Mouse (Mus musculus): Measurements from ENCODE around the gene Srebf2. TPM values are rescaled to one million over a fixed set of nuclear protein-coding genes. Genes with fewer than 3 reads are reported as not detected.

Gene Srebf2
- polyA plus RNA-seq, 2 experiments = 29.3 to 30.8 TPM

DNA sequence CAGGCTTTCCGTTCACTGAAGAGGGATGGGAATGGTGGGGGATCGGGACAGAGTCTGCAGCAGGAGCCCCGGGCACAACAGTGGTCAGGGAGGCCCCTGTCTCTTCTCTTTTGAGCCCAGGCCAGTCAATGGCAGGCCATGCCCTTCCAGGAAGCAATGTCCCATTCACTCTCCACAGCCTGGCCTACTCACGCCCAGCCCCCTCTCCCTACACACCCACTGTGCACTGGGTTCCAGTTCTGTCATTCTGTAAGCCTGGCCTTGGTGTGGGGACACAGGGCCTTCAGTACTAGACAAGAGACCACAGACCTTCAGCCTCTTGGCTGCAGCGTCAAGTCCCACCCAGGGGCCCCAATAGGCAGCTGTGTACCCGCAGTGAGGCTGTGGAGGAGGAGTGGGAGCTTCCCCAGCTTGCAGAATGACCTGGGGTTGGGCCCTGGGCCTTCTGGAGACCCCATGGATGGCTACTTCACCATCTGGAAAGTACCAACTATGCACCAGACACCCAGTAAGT is 83.2 kb downstream of the Srebf2 start:
- ATAC-seq (ENCODE audit: insufficient read depth) = peak; percentile 73
- H3K4me2 ChIP-seq (ENCODE audit: low read depth) = peak overlapping the region; percentile 69

DNA sequence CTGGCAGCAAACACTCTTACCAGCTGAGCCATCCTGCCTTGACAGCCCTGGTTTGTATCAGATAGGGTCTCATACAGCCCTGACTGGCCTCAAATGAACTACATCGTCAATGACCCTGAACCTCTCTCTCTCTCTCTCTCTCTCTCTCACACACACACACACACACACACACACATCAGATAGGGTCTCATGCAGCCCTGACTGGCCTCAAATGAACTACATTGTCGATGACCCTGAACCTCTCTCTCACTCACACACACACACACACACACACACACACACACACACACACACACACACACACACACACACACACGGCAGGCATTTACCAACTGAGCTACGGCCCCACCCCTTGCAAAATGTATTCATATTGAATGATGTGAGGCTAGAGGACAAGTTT is 84.1 kb downstream of the Srebf2 start:
- H3K27me3 ChIP-seq (ENCODE audit: control insufficient read depth, insufficient read depth, low read length) = no peaks in the 10 kb centered on the region
- no peak overlapping the region for H3K9ac ChIP-seq (replicated peaks)
- TF ChIP-seq CTCF (IDR thresholded peaks at IDR 0.05; ENCODE audit: low read depth) = no peak
- no peak for TF ChIP-seq EP300 (IDR thresholded peaks at IDR 0.05; ENCODE audit: low read depth)
- ATAC-seq (ENCODE audit: insufficient read depth) = no peak
- H3K27ac ChIP-seq = no peak overlapping the region; the same call in 1 of the 2 replicates
- H3K4me1 ChIP-seq (replicated peaks; ENCODE audit: control insufficient read depth in 2 of 2, insufficient read depth in 2 of 2, low read length in 1 of 2) = peaks cover 21 to 23% of the 10 kb centered on the region in 2 experiments
- no peak overlapping the region for H3K4me3 ChIP-seq (ENCODE audit: insufficient read depth in 1 of 2, low read depth in 2 of 2, low read length in 2 of 2)
- no peak overlapping the region for H3K4me2 ChIP-seq (ENCODE audit: low read depth)
- H3K9me3 ChIP-seq (ENCODE audit: control insufficient read depth, low read length) = no peaks in the 10 kb centered on the region
- no peak for DNase-seq (ENCODE audit: low read depth in 3 of 3, low spot score in 3 of 3)
- 75% methylated on average over 4 of the region's 4 CpGs for WGBS (ENCODE audit: insufficient replicate concordance)
- H3K36me3 ChIP-seq (replicated peaks; ENCODE audit: control insufficient read depth, insufficient read depth, low read depth) = no peaks in the 10 kb centered on the region

More for the DNA sequence above, 83.2 kb downstream of the Srebf2 start:
- H3K27me3 ChIP-seq (ENCODE audit: control insufficient read depth, insufficient read depth, low read length) = peaks cover 4% of the 10 kb centered on the region
- WGBS (ENCODE audit: insufficient replicate concordance) = 45% methylated on average over 6 of the region's 6 CpGs
- no peaks in the 10 kb centered on the region for H3K9me3 ChIP-seq (ENCODE audit: control insufficient read depth, low read length)
- H3K27ac ChIP-seq = peak overlapping the region; percentile 90
- no peaks in the 10 kb centered on the region for H3K36me3 ChIP-seq (replicated peaks; ENCODE audit: control insufficient read depth, insufficient read depth, low read depth)
- H3K4me1 ChIP-seq (replicated peaks; ENCODE audit: control insufficient read depth in 2 of 2, insufficient read depth in 2 of 2, low read length in 1 of 2) = peaks cover 21 to 26% of the 10 kb centered on the region in 2 experiments
- TF ChIP-seq CTCF (IDR thresholded peaks at IDR 0.05; ENCODE audit: low read depth) (no peak), EP300 (IDR thresholded peaks at IDR 0.05; ENCODE audit: low read depth) (no peak; the same call in 1 of the 2 replicates)
- H3K4me3 ChIP-seq (ENCODE audit: insufficient read depth in 1 of 2, low read depth in 2 of 2, low read length in 2 of 2) = no peak overlapping the region; a peak in 1 of 4 replicates
- peak in 1 of 3 experiments; percentile 39 for DNase-seq (ENCODE audit: low read depth in 3 of 3, low spot score in 3 of 3)
- peak overlapping the region; percentile 59 for H3K9ac ChIP-seq (replicated peaks)

- H3K27me3 ChIP-seq (ENCODE audit: control insufficient read depth, insufficient read depth, low read length) = no peaks in the 10 kb centered on the region
- no peak overlapping the region for H3K4me3 ChIP-seq (ENCODE audit: insufficient read depth in 1 of 2, low read depth in 2 of 2, low read length in 2 of 2)
- H3K9me3 ChIP-seq (ENCODE audit: control insufficient read depth, low read length) = no peaks in the 10 kb centered on the region
- H3K4me1 ChIP-seq (replicated peaks; ENCODE audit: control insufficient read depth in 2 of 2, insufficient read depth in 2 of 2, low read length in 1 of 2) = peaks cover 21 to 25% of the 10 kb centered on the region in 2 experiments
- no peak overlapping the region for H3K9ac ChIP-seq (replicated peaks)
- TF ChIP-seq EP300 (IDR thresholded peaks at IDR 0.05; ENCODE audit: low read depth) (no peak), CTCF (IDR thresholded peaks at IDR 0.05; ENCODE audit: low read depth) (no peak)
- DNase-seq (ENCODE audit: low read depth in 3 of 3, low spot score in 3 of 3) = no peak
- H3K27ac ChIP-seq = no peak overlapping the region
- no peak overlapping the region for H3K4me2 ChIP-seq (ENCODE audit: low read depth)
- no peaks in the 10 kb centered on the region for H3K36me3 ChIP-seq (replicated peaks; ENCODE audit: control insufficient read depth, insufficient read depth, low read depth)
- 71% methylated on average over 11 of the region's 11 CpGs for WGBS (ENCODE audit: insufficient replicate concordance)
- ATAC-seq (ENCODE audit: insufficient read depth) = no peak
These were observed 84.8 kb downstream of the Srebf2 start for GRCm38 (mm10) chr15:82231591-82232378.

DNA sequence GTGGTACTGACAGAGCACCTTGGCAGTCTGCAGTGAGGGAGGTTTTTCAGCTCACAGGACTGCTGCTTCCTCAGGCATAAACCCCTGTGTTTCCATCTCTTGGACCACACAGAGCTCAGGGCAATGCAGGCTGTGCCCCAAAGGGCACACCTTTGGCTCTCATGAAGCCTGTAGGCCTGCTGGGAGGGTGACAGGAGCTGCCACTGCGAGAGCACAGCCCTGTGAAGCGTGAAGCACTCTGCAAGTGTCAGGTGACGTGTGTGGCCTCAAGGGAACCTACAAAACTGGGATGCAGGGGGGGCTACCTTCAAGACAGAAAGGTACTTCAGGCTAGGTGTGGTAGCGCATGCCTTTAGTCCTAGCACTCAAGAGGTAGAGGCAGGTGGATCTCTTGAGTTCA is 85.7 kb downstream of the Srebf2 start:
- peaks cover 21 to 25% of the 10 kb centered on the region in 2 experiments for H3K4me1 ChIP-seq (replicated peaks; ENCODE audit: control insufficient read depth in 2 of 2, insufficient read depth in 2 of 2, low read length in 1 of 2)
- H3K4me3 ChIP-seq (ENCODE audit: insufficient read depth in 1 of 2, low read depth in 2 of 2, low read length in 2 of 2) = no peak overlapping the region
- H3K9me3 ChIP-seq (ENCODE audit: control insufficient read depth, low read length) = no peaks in the 10 kb centered on the region
- no peaks in the 10 kb centered on the region for H3K27me3 ChIP-seq (ENCODE audit: control insufficient read depth, insufficient read depth, low read length)
- H3K4me2 ChIP-seq (ENCODE audit: low read depth) = no peak overlapping the region
- no peak overlapping the region for H3K27ac ChIP-seq
- WGBS (ENCODE audit: insufficient replicate concordance) = 77% methylated on average over 4 of the region's 4 CpGs
- no peak for ATAC-seq (ENCODE audit: insufficient read depth)
- DNase-seq (ENCODE audit: low read depth in 3 of 3, low spot score in 3 of 3) = no peak
- no peaks in the 10 kb centered on the region for H3K36me3 ChIP-seq (replicated peaks; ENCODE audit: control insufficient read depth, insufficient read depth, low read depth)
- TF ChIP-seq EP300 (IDR thresholded peaks at IDR 0.05; ENCODE audit: low read depth) (no peak), CTCF (IDR thresholded peaks at IDR 0.05; ENCODE audit: low read depth) (no peak)
- H3K9ac ChIP-seq (replicated peaks) = no peak overlapping the region

DNA sequence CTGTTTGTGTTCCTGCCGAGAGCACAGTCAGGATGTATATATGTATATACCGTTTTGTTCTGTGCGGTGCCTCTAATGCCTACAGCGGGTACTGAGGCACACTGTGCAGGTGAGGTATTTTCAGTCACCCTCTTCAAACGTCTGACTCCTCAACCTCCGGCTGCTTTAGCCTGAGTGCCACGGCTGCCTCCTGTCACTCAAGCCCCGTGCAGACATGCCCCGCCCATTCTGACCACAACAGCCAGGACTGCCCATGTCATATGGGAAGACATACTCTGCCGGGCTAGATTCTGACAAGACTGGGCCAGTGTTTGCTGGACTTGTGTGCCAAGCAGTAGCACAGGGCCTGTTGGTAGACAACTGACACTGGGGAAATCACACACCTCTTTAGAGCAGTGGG is 88.7 kb downstream of the Srebf2 start:
- peaks cover 4 to 8% of the 10 kb centered on the region in 2 experiments for H3K4me1 ChIP-seq (replicated peaks; ENCODE audit: control insufficient read depth in 2 of 2, insufficient read depth in 2 of 2, low read length in 1 of 2)
- H3K4me2 ChIP-seq (ENCODE audit: low read depth) = no peak overlapping the region
- DNase-seq (ENCODE audit: low read depth in 3 of 3, low spot score in 3 of 3) (no peak), ATAC-seq (ENCODE audit: insufficient read depth) (no peak)
- no peak overlapping the region for H3K27ac ChIP-seq
- no peaks in the 10 kb centered on the region for H3K27me3 ChIP-seq (ENCODE audit: control insufficient read depth, insufficient read depth, low read length)
- H3K36me3 ChIP-seq (replicated peaks; ENCODE audit: control insufficient read depth, insufficient read depth, low read depth) = peaks cover 3% of the 10 kb centered on the region; the same call in 1 of the 2 replicates
- 39% methylated on average over 10 of the region's 10 CpGs for WGBS (ENCODE audit: insufficient replicate concordance)
- no peak overlapping the region for H3K4me3 ChIP-seq (ENCODE audit: insufficient read depth in 1 of 2, low read depth in 2 of 2, low read length in 2 of 2)
- no peaks in the 10 kb centered on the region for H3K9me3 ChIP-seq (ENCODE audit: control insufficient read depth, low read length)
- TF ChIP-seq EP300 (IDR thresholded peaks at IDR 0.05; ENCODE audit: low read depth) = no peak
- no peak for TF ChIP-seq CTCF (IDR thresholded peaks at IDR 0.05; ENCODE audit: low read depth)
- H3K9ac ChIP-seq (replicated peaks) = no peak overlapping the region
